Mouse (Mus musculus) heart, embryonic 13.5 days (tissue): Measurements from ENCODE around the gene Bach2. TPM values are rescaled to one million over a fixed set of nuclear protein-coding genes. Genes with fewer than 3 reads are reported as not detected.

ENCODE experiments used
- ATAC-seq: fragments of 200-750 bp; cut with Nextera tagmentation; 2 replicates; pipeline ENCODE4 v1.8.0; 2017; ENCODE audit warnings: moderate TSS enrichment; ENCODE audit not compliant: insufficient number of reproducible peaks, low FRiP score, low TSS enrichment; ENCODE audit errors: extremely low read depth
- H3K27ac ChIP-seq: fragments of 300-500 bp; sonication (generic); replicated peaks from 2 replicates; pipeline ENCODE4 v1.5.1; 2015; ENCODE audit warnings: moderate library complexity, mild to moderate bottlenecking, inconsistent platforms
- H3K27me3 ChIP-seq: fragments of 300-500 bp; sonication (generic); replicated peaks from 2 replicates; pipeline ENCODE4 v1.6.1; 2015; ENCODE audit warnings: mild to moderate bottlenecking, inconsistent platforms
- H3K36me3 ChIP-seq: fragments of 300-500 bp; sonication (generic); 2 replicates; pipeline ENCODE4 v1.6.1; 2015; ENCODE audit warnings: mild to moderate bottlenecking, inconsistent platforms
- H3K4me1 ChIP-seq: fragments of 300-500 bp; sonication (generic); 2 replicates; pipeline ENCODE4 v1.6.1; 2015; ENCODE audit warnings: inconsistent platforms
- H3K4me2 ChIP-seq: fragments of 300-500 bp; sonication (generic); 2 replicates; pipeline ENCODE4 v1.6.1; 2015; ENCODE audit warnings: inconsistent platforms, mild to moderate bottlenecking, moderate library complexity
- H3K4me3 ChIP-seq: fragments of 300-500 bp; sonication (generic); 2 replicates; pipeline ENCODE4 v1.5.1; 2015; ENCODE audit warnings: moderate library complexity, mild to moderate bottlenecking, inconsistent platforms
- H3K9ac ChIP-seq: fragments of 300-500 bp; sonication (generic); 2 replicates; pipeline ENCODE4 v1.6.1; 2015; ENCODE audit warnings: inconsistent platforms, mild to moderate bottlenecking, moderate library complexity
- H3K9me3 ChIP-seq: fragments of 300-500 bp; sonication (generic); 2 replicates; pipeline ENCODE4 v1.6.1; 2016; ENCODE audit warnings: inconsistent platforms
- WGBS: fragments of 180-500 bp; shearing (Covaris S2); methylation state at CpG from one replicate; pipeline ENCODE4 v1.1.7; 2015; ENCODE audit warnings: mixed read lengths; 5-methylcytosine and 5-hydroxymethylcytosine counted together
- polyA plus RNA-seq: library from polyadenylated mRNA; unstranded; fragments of >200 nt; fragmentation: Nextera tagmentation; extraction: Ambion mirVana; gene quantifications from 2 replicates; pipeline ENCODE4 v1.2.1, GENCODE M21; 2015

The Bach2 gene
- polyA plus RNA-seq, 1 experiment from 2014 or later: 7.0 TPM

GRCm38 (mm10) chr4:32299970-32300369 lies 61.4 kb downstream of the Bach2 start:
- no peaks in the 10 kb centered on the region for H3K9me3 ChIP-seq
- no peaks in the 10 kb centered on the region for H3K27me3 ChIP-seq
- H3K27ac ChIP-seq: no peak overlapping the region
- H3K4me3 ChIP-seq: no peak overlapping the region
- 70% methylated on average over 3 of the region's 3 CpGs for WGBS
- no peak for ATAC-seq
- no peaks in the 10 kb centered on the region for H3K36me3 ChIP-seq
- no peak overlapping the region for H3K9ac ChIP-seq
- H3K4me2 ChIP-seq: no peak overlapping the region
- peaks cover 85% of the 10 kb centered on the region for H3K4me1 ChIP-seq

DNA sequence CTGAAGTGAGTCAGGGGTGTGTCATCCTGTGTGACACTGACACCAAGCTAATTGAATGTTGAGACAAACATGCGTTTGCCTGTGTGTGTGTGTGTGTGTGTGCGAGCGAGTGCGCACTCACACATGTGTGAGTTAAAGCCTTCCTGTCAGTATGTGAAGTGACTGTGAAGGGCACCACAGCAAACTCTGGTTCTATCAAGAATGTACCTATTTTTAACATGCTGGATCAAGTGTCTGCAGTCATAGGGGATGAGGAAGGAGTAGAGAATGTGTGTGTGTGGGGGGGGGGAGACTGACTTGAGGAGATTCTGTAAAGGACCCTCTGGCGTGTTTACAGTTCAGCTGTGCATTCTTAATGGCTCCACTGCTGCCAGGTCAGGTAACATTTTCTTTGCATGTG lies 64.1 kb downstream of the Bach2 start:
- Histone ChIP-seq H3K36me3 (no peaks in the 10 kb centered on the region), H3K4me3 (peak overlapping the region; percentile 35), H3K27ac (peak overlapping the region; percentile 97), H3K4me2 (peak overlapping the region; percentile 68), H3K9ac (peak overlapping the region; percentile 72), H3K9me3 (no peaks in the 10 kb centered on the region), H3K27me3 (no peaks in the 10 kb centered on the region), H3K4me1 (peaks cover 96% of the 10 kb centered on the region)
- no peak for ATAC-seq
- WGBS: 21% methylated on average over 5 of the region's 5 CpGs

GRCm38 (mm10) chr4:32303076-32303475 lies 64.5 kb downstream of the Bach2 start:
- Histone ChIP-seq H3K9me3 (no peaks in the 10 kb centered on the region), H3K4me3 (peak overlapping the region; percentile 35), H3K9ac (peak overlapping the region; percentile 72), H3K4me2 (peak overlapping the region; percentile 68), H3K4me1 (peaks cover 97% of the 10 kb centered on the region), H3K36me3 (no peaks in the 10 kb centered on the region), H3K27me3 (no peaks in the 10 kb centered on the region), H3K27ac (peak overlapping the region; percentile 97)
- 4% methylated on average over 4 of the region's 4 CpGs for WGBS
- peak; percentile 27; the same call in 1 of the 2 replicates for ATAC-seq

GRCm38 (mm10) chr4:32303674-32304073 lies 65.1 kb downstream of the Bach2 start:
- Histone ChIP-seq H3K27me3 (no peaks in the 10 kb centered on the region), H3K9me3 (no peaks in the 10 kb centered on the region), H3K4me3 (peak overlapping the region; percentile 35), H3K36me3 (no peaks in the 10 kb centered on the region), H3K9ac (peak overlapping the region; percentile 72), H3K4me2 (peak overlapping the region; percentile 68), H3K27ac (peak overlapping the region; percentile 97), H3K4me1 (peaks cover 94% of the 10 kb centered on the region)
- WGBS: 2% methylated on average over 8 of the region's 8 CpGs
- peak; percentile 61; the same call in 1 of the 2 replicates for ATAC-seq

DNA sequence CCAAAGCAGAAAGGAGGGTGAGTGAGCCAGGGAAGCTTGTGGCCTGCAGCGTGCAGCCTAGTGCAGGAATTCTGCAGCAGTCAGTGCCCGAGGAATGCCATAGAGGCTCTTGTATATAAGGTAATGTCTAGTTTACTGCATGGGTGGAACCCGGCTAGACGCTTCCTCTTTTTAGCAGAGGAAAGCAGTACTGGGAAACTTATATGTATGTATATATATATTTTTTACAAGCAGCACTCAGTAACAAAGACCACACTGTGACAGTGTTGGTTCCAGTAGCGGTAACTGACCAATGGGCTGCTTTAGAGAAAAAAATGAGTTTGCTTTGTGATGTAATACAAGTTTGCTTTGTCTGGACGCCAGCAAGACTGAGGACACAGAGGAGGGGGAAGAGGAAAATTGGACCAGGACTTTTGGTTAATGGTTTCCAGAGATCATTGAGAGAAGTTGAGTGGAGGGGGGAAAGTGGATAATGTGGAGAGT lies 65.7 kb downstream of the Bach2 start:
- no peak for ATAC-seq
- H3K4me1 ChIP-seq: peaks cover 88% of the 10 kb centered on the region
- WGBS: 26% methylated on average over 6 of the region's 6 CpGs
- H3K36me3 ChIP-seq: no peaks in the 10 kb centered on the region
- H3K27me3 ChIP-seq: no peaks in the 10 kb centered on the region
- H3K4me2 ChIP-seq: peak overlapping the region; percentile 68
- peak overlapping the region; percentile 20 for H3K9ac ChIP-seq
- H3K4me3 ChIP-seq: peak overlapping the region; percentile 16; the same call in 1 of the 2 replicates
- H3K27ac ChIP-seq: peak overlapping the region; percentile 97
- H3K9me3 ChIP-seq: no peaks in the 10 kb centered on the region

GRCm38 (mm10) chr4:32305036-32305615 lies 66.5 kb downstream of the Bach2 start:
- H3K4me2 ChIP-seq: peak overlapping the region; percentile 68; the same call in 1 of the 2 replicates
- H3K4me3 ChIP-seq: no peak overlapping the region
- H3K9ac ChIP-seq: peak overlapping the region; percentile 20
- peak overlapping the region; percentile 97 for H3K27ac ChIP-seq
- no peaks in the 10 kb centered on the region for H3K9me3 ChIP-seq
- WGBS: 50% methylated on average over 18 of the region's 18 CpGs
- H3K36me3 ChIP-seq: no peaks in the 10 kb centered on the region
- H3K27me3 ChIP-seq: no peaks in the 10 kb centered on the region
- ATAC-seq: no peak
- H3K4me1 ChIP-seq: peaks cover 82% of the 10 kb centered on the region

- no peaks in the 10 kb centered on the region for H3K36me3 ChIP-seq
- no peaks in the 10 kb centered on the region for H3K9me3 ChIP-seq
- peak overlapping the region; percentile 45 for H3K9ac ChIP-seq
- ATAC-seq: no peak
- no peaks in the 10 kb centered on the region for H3K27me3 ChIP-seq
- H3K4me2 ChIP-seq: peak overlapping the region; percentile 68; the same call in 1 of the 2 replicates
- H3K4me1 ChIP-seq: peaks cover 81% of the 10 kb centered on the region
- 64% methylated on average over 6 of the region's 6 CpGs for WGBS
- H3K27ac ChIP-seq: peak overlapping the region; percentile 97
- no peak overlapping the region for H3K4me3 ChIP-seq
Measured at GRCm38 (mm10) chr4:32305683-32306082, 67.1 kb downstream of the Bach2 start.

DNA sequence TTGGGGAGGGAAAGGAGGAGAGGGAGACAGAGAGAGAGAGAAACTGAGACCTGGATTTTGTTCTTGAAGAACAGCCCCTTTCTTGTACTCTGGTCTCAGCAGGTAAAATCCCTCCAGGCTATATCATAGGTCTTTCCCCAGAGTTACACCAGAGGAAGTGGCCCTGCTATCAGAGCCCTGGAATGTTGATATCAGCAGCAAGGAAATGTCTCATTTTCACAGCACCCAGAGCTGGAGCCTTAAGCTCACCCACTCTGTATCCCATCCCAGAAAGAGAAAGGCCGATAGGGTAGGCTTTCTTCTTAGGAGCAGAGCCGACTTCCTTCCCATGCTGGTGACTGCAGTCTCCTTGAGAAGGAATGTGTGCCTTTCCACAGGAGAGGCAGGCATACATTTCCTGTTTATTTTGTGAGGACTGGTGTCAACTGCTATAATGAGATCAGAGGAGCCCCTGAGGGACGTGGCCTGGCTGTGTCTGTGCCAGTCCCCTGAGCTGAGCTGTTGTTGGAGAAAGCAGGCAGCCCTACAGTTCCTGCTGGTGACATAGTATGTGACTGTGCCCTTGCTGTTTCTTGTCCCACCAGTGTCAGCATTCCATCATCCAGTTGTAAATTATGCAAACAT lies 67.7 kb downstream of the Bach2 start:
- Histone ChIP-seq H3K36me3 (no peaks in the 10 kb centered on the region), H3K4me2 (peak overlapping the region; percentile 29), H3K4me3 (no peak overlapping the region), H3K27ac (peak overlapping the region; percentile 97), H3K9ac (peak overlapping the region; percentile 45), H3K27me3 (no peaks in the 10 kb centered on the region), H3K9me3 (no peaks in the 10 kb centered on the region), H3K4me1 (peaks cover 75% of the 10 kb centered on the region)
- peak; percentile 7; the same call in 1 of the 2 replicates for ATAC-seq
- 8% methylated on average over 3 of the region's 3 CpGs for WGBS

DNA sequence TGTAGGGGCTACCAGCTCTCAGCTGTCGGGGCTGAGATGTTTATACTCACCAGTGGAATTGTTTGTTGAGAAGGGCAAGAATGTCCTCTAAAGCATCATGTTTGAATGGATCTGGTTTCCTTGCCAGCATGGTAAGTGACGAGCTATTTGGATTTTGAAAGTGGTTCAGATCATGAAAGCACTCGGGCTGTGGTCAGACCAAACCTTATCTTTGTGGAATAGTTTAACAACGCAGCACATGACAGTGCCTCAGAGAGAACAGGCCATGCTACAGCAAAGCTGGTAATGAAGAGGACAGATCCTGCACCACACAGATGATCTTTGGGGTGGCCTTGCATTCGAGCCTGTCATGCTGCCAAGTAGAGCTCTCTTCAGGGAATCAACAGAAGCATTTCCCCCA lies 68.6 kb downstream of the Bach2 start:
- H3K36me3 ChIP-seq: no peaks in the 10 kb centered on the region
- H3K4me2 ChIP-seq: 0 out of 2 replicates have a peak overlapping the region, but pooled peaks have one; percentile 6
- peak overlapping the region; percentile 33; the same call in 1 of the 2 replicates for H3K9ac ChIP-seq
- no peaks in the 10 kb centered on the region for H3K9me3 ChIP-seq
- no peak overlapping the region for H3K4me3 ChIP-seq
- peak overlapping the region; percentile 97 for H3K27ac ChIP-seq
- 15% methylated on average over 5 of the region's 5 CpGs for WGBS
- H3K4me1 ChIP-seq: peaks cover 67% of the 10 kb centered on the region
- no peaks in the 10 kb centered on the region for H3K27me3 ChIP-seq
- no peak for ATAC-seq

DNA sequence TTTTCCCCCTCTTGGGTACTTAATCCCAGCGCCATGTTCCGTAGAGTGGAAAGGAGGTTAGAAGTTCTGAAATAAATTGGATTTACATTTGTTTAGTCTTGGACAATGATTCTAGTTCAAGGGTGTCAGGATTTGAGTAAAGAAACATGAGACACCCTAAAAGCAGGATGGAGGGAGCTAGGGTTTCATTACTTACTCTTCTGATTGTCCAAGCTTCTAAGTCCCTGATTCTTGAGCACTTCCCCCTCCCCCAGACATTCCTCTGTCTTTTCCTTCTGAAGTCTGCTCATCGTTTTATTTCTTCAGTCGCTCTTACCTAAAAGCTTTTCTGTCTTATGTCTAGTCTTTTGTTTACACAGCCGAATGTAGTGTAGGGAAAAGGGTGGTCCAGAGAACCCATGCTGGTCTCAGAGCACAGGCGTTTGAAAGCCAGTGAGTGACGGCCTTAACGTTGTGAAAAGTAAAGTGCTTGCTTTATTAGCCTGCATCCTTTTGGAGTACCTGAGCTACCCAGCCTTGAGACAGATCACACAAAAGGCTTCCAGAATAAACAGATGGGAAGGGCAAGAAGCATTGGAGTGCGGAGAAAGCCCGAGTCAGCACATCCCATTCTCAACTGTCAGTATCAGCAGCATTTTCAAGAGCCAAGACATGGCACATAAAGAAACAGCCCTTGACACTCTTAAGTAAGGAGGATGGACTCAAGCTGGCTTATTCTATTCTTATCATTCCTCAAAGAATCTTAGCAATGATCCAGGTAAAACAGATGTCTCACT lies 73.8 kb downstream of the Bach2 start:
- Histone ChIP-seq H3K9ac (no peak overlapping the region), H3K36me3 (peaks cover 7% of the 10 kb centered on the region), H3K4me2 (no peak overlapping the region), H3K27ac (no peak overlapping the region), H3K27me3 (no peaks in the 10 kb centered on the region), H3K4me3 (no peak overlapping the region), H3K9me3 (peaks cover 1% of the 10 kb centered on the region), H3K4me1 (peaks cover 28% of the 10 kb centered on the region)
- ATAC-seq: no peak
- 67% methylated on average over 10 of the region's 10 CpGs for WGBS

DNA sequence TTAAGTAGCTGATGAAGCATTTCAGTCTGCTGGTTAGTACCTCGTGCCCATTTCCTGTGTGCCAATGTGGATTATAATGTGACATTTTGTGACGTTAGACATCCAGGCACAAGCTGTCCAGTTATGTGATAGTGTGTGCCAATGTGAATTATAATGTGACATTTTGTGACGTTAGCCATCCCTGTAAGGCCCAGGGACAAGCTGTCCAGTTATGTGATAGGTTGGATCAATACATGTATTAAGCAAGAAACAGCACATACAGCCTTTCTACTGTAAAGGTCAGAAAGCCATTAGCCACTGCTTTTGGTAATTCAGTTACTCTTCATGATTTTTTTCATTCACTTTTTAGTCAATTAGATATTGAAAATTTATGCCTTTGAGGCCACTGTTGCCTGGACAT lies 76.3 kb downstream of the Bach2 start:
- no peak overlapping the region for H3K4me2 ChIP-seq
- peaks cover 20% of the 10 kb centered on the region for H3K4me1 ChIP-seq
- no peak overlapping the region for H3K9ac ChIP-seq
- ATAC-seq: no peak
- peaks cover 20% of the 10 kb centered on the region for H3K36me3 ChIP-seq
- H3K9me3 ChIP-seq: peaks cover 6% of the 10 kb centered on the region
- H3K4me3 ChIP-seq: no peak overlapping the region
- no peak overlapping the region for H3K27ac ChIP-seq
- WGBS: 75% methylated on average over 3 of the region's 3 CpGs
- no peaks in the 10 kb centered on the region for H3K27me3 ChIP-seq
